Mouse (Mus musculus) embryonic fibroblast, embryonic 13.5 days (primary cell): Measurements from ENCODE around the gene Tex14.

Experiments
- CTCF ChIP-seq: IDR thresholded peaks from 2 replicates; pipeline ENCODE4 v1.5.1; 2011; ENCODE audit warnings: mild to moderate bottlenecking, control low read depth, low read length, moderate library complexity, borderline replicate concordance; ENCODE audit not compliant: insufficient read depth
- POLR2A ChIP-seq: IDR thresholded peaks from 2 replicates; pipeline ENCODE4 v1.6.1; 2011; ENCODE audit warnings: low read depth, mild to moderate bottlenecking, control low read depth, low read length, moderate library complexity

- no peak for TF ChIP-seq POLR2A
- no peak for TF ChIP-seq CTCF
These were observed 123.1 kb downstream of the Tex14 start for GRCm38 (mm10) chr11:87527990-87528389.
